Comparison of ENCODE assay signal across 13 mouse cellular contexts in the genomic region with DNA sequence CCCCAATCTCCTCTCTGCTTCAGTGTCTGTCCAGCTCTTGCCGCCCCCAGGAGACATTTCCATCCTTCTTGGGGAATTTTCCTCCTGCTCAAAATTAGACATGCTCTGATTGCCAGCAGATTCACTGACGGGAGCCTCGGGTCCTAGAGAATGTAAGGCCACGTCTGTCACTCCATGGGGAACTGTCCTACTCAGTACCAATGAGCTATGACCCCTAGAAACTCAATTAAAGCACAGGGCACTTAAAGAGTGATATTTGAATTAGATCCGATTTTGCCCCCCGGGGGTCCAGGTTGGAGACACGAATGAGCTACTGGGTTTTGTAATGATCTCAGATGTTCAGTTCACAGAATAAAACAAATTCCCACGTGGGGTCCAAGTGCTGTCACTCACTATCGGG.
"Had no signal": no experiment of that assay in that cellular context is flagged by ENCODE, and none has a peak within 500 bp of the region (broad histone marks: within the 10 kb centered on the region; RNA-seq: fewer than 3 reads in every experiment).

No protein-coding gene starts in this region.

- H3K27ac ChIP-seq: kidney, embryonic 15.5 days; limb, embryonic 13.5 days; liver, embryonic 14.5 days; midbrain, embryonic 13.5 days; neural tube, embryonic 15.5 days; stomach, embryonic 15.5 days had no signal

- H3K4me3 ChIP-seq: kidney, embryonic 15.5 days; limb, embryonic 13.5 days; midbrain, embryonic 13.5 days; neural tube, embryonic 15.5 days; stomach, embryonic 15.5 days had no signal

- H3K4me2 ChIP-seq: kidney, embryonic 15.5 days; limb, embryonic 13.5 days; midbrain, embryonic 13.5 days; neural tube, embryonic 15.5 days; stomach, embryonic 15.5 days had no signal

- ATAC-seq: midbrain, embryonic 13.5 days had no signal

- H3K27me3 ChIP-seq: limb, embryonic 13.5 days; neural tube, embryonic 15.5 days; stomach, embryonic 15.5 days had no signal

- H3K9ac ChIP-seq: kidney, embryonic 15.5 days; limb, embryonic 13.5 days; liver, embryonic 14.5 days; midbrain, embryonic 13.5 days; neural tube, embryonic 15.5 days; stomach, embryonic 15.5 days had no signal

- DNase-seq: kidney, adult 2 months; kidney, postnatal 25 days; layer of hippocampus, postnatal 36 days; lung, adult 18-20 months; lung, postnatal 36 days; thymus, adult 2 months; thymus, postnatal 25 days had no signal

- H3K36me3 ChIP-seq: kidney, embryonic 15.5 days; limb, embryonic 13.5 days; midbrain, embryonic 13.5 days; neural tube, embryonic 15.5 days; stomach, embryonic 15.5 days had no signal

- H3K9me3 ChIP-seq: kidney, embryonic 15.5 days; limb, embryonic 13.5 days; midbrain, embryonic 13.5 days; neural tube, embryonic 15.5 days; stomach, embryonic 15.5 days had no signal
